Mouse (Mus musculus): ENCODE measurements around the gene Cd86.

Gene Cd86

GRCm38 (mm10) chr16:36665782-36666181 is at the start of gene Cd86:
Cd86 (minus strand) TSS chr16:36666081.
- DNase-seq (ENCODE audit: low read depth, low spot score): peak; percentile 10

- peak; percentile 45 for DNase-seq (ENCODE audit: low read depth, low spot score)
Observed at GRCm38 (mm10) chr16:36711760-36712159, 45.9 kb upstream of the Cd86 start.

GRCm38 (mm10) chr16:36710794-36711193 is 44.9 kb upstream of the Cd86 start:
- DNase-seq (ENCODE audit: low read depth, low spot score): no peak

GRCm38 (mm10) chr16:36709405-36709804 is 43.5 kb upstream of the Cd86 start:
- no peak for DNase-seq (ENCODE audit: low read depth, low spot score)

DNA sequence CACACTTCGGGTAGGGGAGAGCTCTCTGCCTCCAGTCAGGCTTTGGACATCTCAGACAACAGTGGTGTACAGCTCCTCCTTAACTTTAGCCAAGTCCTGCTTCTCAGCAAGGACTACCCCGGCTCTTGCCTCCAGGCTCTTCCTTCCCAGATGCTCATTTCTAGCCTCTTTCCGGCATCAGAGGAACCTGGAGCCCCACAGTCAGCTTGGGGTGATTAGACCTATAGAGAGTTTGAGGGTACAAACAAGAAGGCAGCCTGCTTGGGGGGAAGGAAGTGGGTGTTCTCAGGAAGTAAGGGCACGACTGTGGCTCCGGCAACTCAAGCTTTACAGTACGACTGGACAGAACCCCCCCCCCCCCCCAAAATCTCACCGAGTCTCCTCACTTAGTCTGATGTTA is 42.9 kb upstream of the Cd86 start:
- DNase-seq (ENCODE audit: low read depth, low spot score): no peak

DNA sequence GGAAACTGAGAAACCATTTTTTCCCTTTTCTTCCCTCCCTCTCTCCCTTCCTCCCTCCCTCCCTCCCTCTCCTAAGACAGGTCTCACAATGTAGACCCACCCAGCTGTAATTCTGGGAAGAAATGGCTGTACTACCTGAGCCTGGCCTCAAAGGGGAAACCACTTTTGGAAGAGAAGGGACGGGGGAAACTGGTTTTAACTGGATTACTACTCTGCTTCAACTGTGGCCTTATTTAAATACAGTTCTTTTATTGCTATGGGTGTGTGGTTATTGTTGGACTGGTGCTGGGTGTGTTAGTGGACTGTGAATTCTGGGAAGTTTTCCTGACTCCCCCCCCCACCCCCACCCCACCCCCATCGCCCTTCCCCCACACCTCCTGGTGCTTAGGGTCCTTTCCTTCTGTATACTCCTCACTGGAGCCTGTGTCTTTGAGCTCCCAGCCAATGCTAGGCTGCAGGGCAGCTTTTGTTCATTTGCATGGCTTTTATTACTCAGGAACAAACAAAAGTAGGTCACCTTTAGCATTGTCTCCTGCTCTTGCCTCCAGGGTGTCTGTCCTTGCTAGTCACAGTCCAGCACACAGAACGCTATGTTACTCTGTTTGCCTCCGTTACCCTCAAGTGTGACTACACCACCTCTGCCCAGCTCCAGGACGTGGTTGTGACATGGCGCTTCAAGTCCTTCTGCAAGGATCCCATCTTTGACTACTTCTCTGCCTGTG is 42.0 kb upstream of the Cd86 start:
- no peak for DNase-seq (ENCODE audit: low read depth, low spot score)

DNA sequence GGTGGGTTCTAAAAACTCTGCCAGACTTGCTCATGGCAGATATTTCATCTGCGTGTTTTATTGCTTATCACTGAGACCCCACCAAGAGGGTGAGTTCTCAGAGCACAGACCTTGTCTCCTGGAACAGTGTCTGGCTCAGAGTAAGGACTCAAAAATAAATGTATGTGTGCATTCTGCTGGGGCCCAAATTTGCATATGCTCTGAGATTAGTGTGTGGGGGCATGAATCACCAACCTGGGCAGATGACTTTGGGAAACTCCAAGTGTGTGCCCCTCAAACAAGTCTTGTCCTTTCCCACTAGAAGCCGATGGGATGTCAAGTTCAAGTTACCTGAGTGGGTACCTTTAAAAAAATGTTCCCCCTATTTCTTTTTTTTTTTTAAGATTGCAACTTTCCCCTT is 34.6 kb upstream of the Cd86 start:
- no peak for DNase-seq (ENCODE audit: low read depth, low spot score)

- no peak for DNase-seq (ENCODE audit: low read depth, low spot score)
Observed at GRCm38 (mm10) chr16:36697331-36697730, 31.4 kb upstream of the Cd86 start.

- no peak for DNase-seq (ENCODE audit: low read depth, low spot score)
Observed at GRCm38 (mm10) chr16:36694798-36695290, 29.0 kb upstream of the Cd86 start.

GRCm38 (mm10) chr16:36693818-36694413 is 28.0 kb upstream of the Cd86 start, which contains the start of gene Ildr1:
Ildr1 (plus strand) TSS chr16:36693978.
- no peak for DNase-seq (ENCODE audit: low read depth, low spot score)

DNA sequence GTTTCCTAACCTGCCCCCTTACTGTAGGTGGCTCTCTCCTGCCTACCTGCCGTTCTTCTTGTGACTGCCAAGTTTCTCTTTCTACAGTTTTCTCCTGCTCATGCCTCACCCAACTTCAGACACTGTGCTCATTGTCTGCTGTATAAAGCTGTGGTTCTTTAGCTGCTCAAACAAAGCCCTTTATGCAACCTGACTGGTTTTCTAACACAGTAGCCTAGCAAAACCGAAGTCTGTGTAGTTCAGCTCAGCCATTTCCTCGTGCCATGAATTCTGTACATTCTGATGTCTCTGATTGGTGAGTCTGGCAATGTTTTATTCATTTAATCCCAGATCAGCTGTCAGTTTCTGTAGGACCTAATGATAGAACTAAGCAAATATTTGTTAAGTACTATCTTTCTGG is 25.6 kb upstream of the Cd86 start:
- no peak for DNase-seq (ENCODE audit: low read depth, low spot score)

DNA sequence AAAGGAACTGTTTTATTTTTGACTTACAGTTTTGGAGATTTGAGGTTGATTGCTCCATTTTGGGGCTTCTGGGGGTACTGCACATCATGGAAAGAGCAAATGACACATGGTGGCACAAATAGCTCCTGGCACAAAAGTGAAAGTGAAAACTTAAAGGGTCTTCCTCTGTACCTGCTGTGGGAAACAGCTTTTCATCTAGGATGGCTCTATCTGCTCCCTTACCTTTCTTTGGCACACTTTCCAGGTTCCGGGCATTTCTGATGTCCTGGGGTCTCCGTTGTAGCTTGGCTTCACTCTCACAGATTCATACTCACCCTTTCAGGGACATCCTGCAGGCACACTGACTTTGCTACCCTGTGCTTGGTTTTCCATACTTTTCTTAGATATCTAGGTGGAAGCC is 22.2 kb upstream of the Cd86 start:
- DNase-seq (ENCODE audit: low read depth, low spot score): no peak

GRCm38 (mm10) chr16:36684325-36684918 is 18.5 kb upstream of the Cd86 start:
- DNase-seq (ENCODE audit: low read depth, low spot score): no peak

- DNase-seq (ENCODE audit: low read depth, low spot score): no peak
Observed at GRCm38 (mm10) chr16:36681829-36682228, 15.9 kb upstream of the Cd86 start.

- no peak for DNase-seq (ENCODE audit: low read depth, low spot score)
Observed at GRCm38 (mm10) chr16:36675902-36676301, 10.0 kb upstream of the Cd86 start.

DNA sequence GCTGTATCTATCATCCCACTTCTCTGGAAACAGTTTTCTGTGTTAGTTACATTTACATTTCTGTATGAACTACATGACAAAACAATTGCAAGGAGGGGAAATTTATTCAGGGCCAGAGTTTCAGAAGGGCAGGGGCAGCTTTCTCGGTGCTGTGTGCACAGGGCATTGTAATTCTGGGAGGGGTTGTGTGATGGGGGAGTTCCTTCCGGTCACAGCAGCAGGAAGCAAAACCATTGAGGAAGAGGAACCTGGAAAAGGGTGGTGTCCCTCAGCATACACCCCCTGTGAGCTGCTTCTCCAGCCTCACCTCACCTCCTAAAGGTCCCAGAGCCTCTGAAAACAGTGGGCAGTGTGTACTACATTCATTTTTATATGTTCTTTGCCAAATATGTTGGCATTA is 9.4 kb upstream of the Cd86 start:
- DNase-seq (ENCODE audit: low read depth, low spot score): no peak

DNA sequence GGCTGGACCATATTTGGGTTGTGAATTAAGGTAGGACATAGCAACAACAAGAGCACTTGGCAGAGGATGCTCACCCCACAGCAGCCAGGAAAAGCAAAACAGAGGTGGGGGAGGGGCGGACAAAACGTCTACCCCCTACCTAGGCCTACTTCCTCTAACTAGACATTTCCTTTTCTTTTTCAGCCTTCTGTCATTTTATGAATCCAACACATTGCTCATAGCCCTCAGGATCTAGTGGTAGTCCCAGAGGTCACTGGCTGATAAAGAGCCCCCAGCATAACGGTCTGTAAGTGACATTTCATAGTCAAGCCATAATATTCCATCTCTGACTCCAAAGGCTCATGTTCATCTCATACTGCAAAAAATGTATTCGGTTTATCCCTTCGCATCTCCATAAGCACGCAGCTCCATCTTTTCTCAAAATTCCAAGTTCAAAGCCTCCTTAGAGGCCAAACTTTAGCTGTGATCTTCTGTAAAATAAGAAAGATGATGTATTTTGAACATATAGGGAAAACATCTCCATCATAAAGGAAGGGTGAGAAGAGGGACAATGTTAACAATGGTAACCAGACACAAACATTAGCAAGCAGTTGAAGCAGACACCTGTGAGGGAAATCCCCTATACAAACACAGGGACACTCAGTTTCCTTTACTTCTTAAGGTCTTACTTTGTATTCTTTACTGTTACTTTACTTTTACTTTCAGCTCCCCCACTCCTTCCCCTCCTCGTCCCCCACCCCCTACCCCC is 8.8 kb upstream of the Cd86 start:
- no peak for DNase-seq (ENCODE audit: low read depth, low spot score)

- no peak for DNase-seq (ENCODE audit: low read depth, low spot score)
Observed at GRCm38 (mm10) chr16:36673196-36673595, 7.3 kb upstream of the Cd86 start.

DNA sequence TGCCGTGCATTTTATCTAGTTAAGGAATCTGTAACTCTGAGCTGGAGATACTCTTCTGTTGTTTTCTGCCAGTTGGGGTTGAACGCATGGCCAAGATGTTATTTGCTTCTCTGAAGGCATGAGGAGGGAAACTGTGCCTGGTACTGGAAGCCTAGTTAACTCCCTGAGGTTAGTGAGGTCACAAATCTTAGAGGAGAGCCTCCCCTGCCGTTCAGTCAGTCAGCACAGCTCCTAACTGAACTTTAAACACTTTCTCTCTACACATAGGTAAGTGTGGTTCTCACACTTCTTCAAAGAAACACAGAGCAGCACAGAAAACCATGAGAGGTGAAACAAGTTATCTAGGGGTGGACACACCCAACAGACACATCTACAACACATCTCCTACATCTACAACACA is 4.7 kb upstream of the Cd86 start:
- no peak for DNase-seq (ENCODE audit: low read depth, low spot score)

GRCm38 (mm10) chr16:36666448-36667017 is 652 bp upstream of the Cd86 start:
- DNase-seq (ENCODE audit: low read depth, low spot score): no peak

GRCm38 (mm10) chr16:36663484-36663883 is 2.4 kb downstream of the Cd86 start:
- DNase-seq (ENCODE audit: low read depth, low spot score): no peak

DNA sequence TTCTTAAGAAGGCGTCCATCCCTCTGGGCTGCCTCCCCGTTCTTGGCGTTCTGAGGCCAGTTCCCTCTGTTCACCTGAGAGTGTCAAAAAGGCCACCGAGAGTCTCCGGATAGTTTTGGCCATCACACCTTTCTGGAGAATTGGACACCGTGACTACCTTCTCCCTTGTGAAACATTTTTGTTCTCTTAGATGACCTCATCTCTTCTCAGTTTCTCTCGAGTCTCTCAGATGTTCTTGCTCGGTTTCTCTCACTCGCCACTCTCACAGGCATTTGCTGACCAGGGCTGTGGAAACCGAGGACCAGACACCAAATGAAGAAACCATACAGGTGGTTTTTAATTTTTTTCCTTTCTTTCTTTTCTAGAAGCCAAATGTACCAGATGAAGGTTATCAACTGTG is 4.6 kb downstream of the Cd86 start:
- no peak for DNase-seq (ENCODE audit: low read depth, low spot score)

All from skeletal muscle tissue, adult 2 months (tissue).